Mouse (Mus musculus): ENCODE results near the gene Bach2. TPM values are rescaled to one million over a fixed set of nuclear protein-coding genes. Genes with fewer than 3 reads are reported as not detected.

Gene Bach2
- polyA plus RNA-seq, 1 experiment from 2014 or later = 6.7 TPM

DNA sequence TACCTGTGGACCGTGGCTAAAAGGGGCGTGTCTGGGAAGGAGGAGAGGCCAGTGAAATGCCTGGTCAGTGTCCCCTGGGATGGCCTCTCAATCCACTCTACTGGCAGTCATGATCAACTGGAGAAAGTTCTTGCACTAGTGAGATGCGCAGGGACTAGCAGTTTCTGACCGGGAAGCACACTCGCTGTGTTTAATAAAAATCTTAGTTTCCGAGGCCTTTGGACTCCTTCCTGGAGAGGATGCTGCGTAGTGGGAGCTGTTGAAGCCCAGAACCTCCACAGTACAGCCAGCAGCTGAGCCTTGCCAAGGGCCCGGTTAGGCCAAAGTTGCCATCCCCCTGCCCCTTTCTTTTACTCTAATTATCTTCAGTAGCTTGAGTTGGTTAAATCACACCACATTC lies 148.3 kb downstream of the Bach2 start:
- Histone ChIP-seq H3K27me3 (replicated peaks; ENCODE audit: control insufficient read depth, insufficient read depth, low read length) (no peaks in the 10 kb centered on the region), H3K27ac (ENCODE audit: low read depth) (no peak overlapping the region), H3K9ac (ENCODE audit: low read length) (no peak overlapping the region), H3K9me3 (ENCODE audit: control insufficient read depth, low read length) (no peaks in the 10 kb centered on the region), H3K4me1 (replicated peaks; ENCODE audit: control insufficient read depth, insufficient read depth, low read length) (peaks cover 36% of the 10 kb centered on the region), H3K4me2 (ENCODE audit: low read length) (no peak overlapping the region), H3K4me3 (ENCODE audit: low read depth, low read length) (no peak overlapping the region), H3K36me3 (ENCODE audit: control insufficient read depth, insufficient read depth, low read length) (no peaks in the 10 kb centered on the region)
- ATAC-seq (replicated peaks; ENCODE audit: low FRiP score, low TSS enrichment, low read depth) (no peak), DNase-seq (ENCODE audit: low spot score) (no peak)
- WGBS = 74% methylated on average over 8 of the region's 8 CpGs

DNA sequence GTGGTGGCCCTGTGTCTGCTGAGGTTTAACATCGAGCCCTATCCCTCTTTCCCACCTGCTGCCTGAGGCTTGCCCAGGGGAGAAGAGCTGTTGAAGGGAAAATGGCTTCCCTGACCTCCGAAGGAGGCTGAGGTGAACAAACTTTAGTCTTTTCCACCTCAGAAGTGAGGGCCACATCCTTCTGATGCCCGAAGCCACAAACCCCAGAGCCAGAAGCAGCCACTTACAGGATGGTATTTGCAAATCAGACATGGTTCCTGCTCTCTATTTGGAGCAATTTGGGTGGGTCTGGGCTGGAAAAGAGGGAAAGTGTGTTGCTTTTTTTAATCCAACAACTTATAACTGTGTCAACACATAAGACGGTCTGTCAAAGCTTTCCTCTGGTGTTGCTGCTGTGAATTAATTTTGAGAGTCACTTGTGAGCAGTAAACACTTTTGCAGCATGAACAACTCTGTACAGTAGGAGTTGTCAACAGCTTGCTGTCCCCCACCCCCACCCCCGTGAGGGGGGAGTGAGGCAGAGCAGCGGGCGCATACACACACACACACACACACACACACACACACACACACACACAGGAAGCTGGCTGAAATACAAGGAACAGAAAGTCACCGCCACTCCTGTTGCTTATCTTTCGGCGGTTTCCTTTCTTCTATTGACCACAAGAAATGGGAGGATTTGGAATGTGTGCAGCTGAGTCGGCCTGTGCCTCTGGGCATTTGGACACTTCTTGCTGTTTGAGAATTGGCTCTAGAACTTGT lies 149.1 kb downstream of the Bach2 start:
- H3K4me2 ChIP-seq (ENCODE audit: low read length) = no peak overlapping the region
- ATAC-seq (replicated peaks; ENCODE audit: low FRiP score, low TSS enrichment, low read depth) = no peak

DNA sequence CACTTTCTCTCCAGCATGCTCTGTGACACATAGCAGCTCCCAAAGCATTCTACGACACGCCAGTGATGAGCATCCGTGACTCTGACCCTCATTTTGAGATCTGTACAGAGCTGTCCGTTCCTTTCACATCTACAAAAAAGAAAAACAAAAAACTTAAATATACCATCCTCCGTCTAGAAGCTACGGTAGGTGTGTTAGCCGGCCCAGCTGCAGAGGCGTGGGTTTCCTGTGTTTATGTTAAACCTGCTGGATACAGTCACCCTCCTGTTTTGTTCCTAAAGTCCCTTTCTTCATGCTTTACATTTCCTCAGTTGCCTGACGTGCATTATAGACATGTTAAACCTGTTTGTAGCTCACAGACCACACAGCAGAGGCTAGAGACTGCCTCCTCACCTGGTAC lies 150.0 kb downstream of the Bach2 start:
- H3K27me3 ChIP-seq (replicated peaks; ENCODE audit: control insufficient read depth, insufficient read depth, low read length) = no peaks in the 10 kb centered on the region
- no peak overlapping the region for H3K9ac ChIP-seq (ENCODE audit: low read length)
- H3K4me1 ChIP-seq (replicated peaks; ENCODE audit: control insufficient read depth, insufficient read depth, low read length) = peaks cover 30% of the 10 kb centered on the region
- no peaks in the 10 kb centered on the region for H3K36me3 ChIP-seq (ENCODE audit: control insufficient read depth, insufficient read depth, low read length)
- H3K27ac ChIP-seq (ENCODE audit: low read depth) = no peak overlapping the region
- H3K4me2 ChIP-seq (ENCODE audit: low read length) = no peak overlapping the region
- ATAC-seq (replicated peaks; ENCODE audit: low FRiP score, low TSS enrichment, low read depth) (no peak), DNase-seq (ENCODE audit: low spot score) (no peak)
- WGBS = 42% methylated on average over 9 of the region's 9 CpGs
- H3K9me3 ChIP-seq (ENCODE audit: control insufficient read depth, low read length) = no peaks in the 10 kb centered on the region
- H3K4me3 ChIP-seq (ENCODE audit: low read depth, low read length) = no peak overlapping the region

More for the DNA sequence above, 149.1 kb downstream of the Bach2 start:
- Histone ChIP-seq H3K4me3 (ENCODE audit: low read depth, low read length) (no peak overlapping the region), H3K36me3 (ENCODE audit: control insufficient read depth, insufficient read depth, low read length) (no peaks in the 10 kb centered on the region), H3K9ac (ENCODE audit: low read length) (no peak overlapping the region), H3K27me3 (replicated peaks; ENCODE audit: control insufficient read depth, insufficient read depth, low read length) (no peaks in the 10 kb centered on the region), H3K4me1 (replicated peaks; ENCODE audit: control insufficient read depth, insufficient read depth, low read length) (peaks cover 30% of the 10 kb centered on the region), H3K9me3 (ENCODE audit: control insufficient read depth, low read length) (no peaks in the 10 kb centered on the region), H3K27ac (ENCODE audit: low read depth) (no peak overlapping the region)
- WGBS = 40% methylated on average over 11 of the region's 11 CpGs
- DNase-seq (ENCODE audit: low spot score) = no peak

DNA sequence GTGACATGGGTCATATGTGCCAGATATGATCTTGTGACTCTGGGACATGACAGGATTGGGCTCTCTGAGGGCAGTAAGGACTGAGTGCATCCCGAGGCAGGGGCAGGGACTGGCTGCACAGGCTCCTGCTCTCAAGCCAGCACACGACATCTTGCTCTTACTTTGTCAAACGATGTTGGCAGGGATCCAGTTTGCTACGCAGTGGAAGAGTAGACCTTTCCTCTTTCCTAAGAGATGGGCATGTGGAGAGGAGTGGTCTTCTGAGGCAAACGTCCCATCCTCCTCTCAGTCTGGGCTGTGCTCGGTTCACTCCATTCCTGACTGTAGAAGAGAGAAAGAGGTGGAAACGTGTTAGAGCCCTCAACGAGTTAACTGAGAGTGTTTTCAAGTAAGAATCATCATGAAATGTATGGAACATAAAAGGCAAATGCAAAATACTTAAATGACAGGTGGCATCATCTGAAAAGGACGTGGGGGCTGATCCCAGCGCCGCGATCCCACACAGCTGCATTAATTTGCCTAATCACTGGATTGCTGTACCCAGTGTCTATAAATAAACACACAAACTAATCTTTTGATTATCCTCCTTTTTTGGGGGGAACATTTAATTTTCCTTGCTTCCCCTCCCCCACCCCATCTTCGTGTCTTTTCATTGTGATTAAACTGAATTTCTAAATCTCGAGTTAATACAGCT lies 150.7 kb downstream of the Bach2 start:
- DNase-seq (ENCODE audit: low spot score) = no peak
- H3K9me3 ChIP-seq (ENCODE audit: control insufficient read depth, low read length) = no peaks in the 10 kb centered on the region
- H3K4me3 ChIP-seq (ENCODE audit: low read depth, low read length) = no peak overlapping the region
- H3K27me3 ChIP-seq (replicated peaks; ENCODE audit: control insufficient read depth, insufficient read depth, low read length) = no peaks in the 10 kb centered on the region
- H3K4me2 ChIP-seq (ENCODE audit: low read length) = no peak overlapping the region
- H3K4me1 ChIP-seq (replicated peaks; ENCODE audit: control insufficient read depth, insufficient read depth, low read length) = peaks cover 30% of the 10 kb centered on the region
- H3K36me3 ChIP-seq (ENCODE audit: control insufficient read depth, insufficient read depth, low read length) = no peaks in the 10 kb centered on the region
- ATAC-seq (replicated peaks; ENCODE audit: low FRiP score, low TSS enrichment, low read depth) = no peak
- no peak overlapping the region for H3K27ac ChIP-seq (ENCODE audit: low read depth)
- no peak overlapping the region for H3K9ac ChIP-seq (ENCODE audit: low read length)
- 58% methylated on average over 14 of the region's 14 CpGs for WGBS

DNA sequence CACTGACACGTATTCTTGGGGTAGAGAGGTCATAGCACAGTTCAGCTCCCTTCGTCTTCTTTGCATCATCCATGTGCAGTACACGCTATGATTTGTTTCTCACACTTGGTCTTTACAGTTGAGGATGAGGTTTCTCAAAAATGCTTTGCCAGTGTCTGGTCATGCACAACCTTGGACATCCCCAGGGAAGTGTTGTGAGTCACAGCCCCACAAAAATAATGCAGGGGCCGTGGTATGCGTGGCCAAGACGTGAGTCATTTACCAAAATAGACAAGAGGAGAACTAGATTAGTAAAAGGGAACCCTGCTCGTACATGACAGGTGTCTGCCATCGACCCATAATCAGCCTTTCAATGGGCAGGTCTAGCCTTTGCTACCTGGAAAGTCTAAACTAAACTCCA lies 152.7 kb downstream of the Bach2 start:
- no peaks in the 10 kb centered on the region for H3K36me3 ChIP-seq (ENCODE audit: control insufficient read depth, insufficient read depth, low read length)
- DNase-seq (ENCODE audit: low spot score) (no peak), ATAC-seq (replicated peaks; ENCODE audit: low FRiP score, low TSS enrichment, low read depth) (no peak)
- no peaks in the 10 kb centered on the region for H3K27me3 ChIP-seq (replicated peaks; ENCODE audit: control insufficient read depth, insufficient read depth, low read length)
- no peaks in the 10 kb centered on the region for H3K9me3 ChIP-seq (ENCODE audit: control insufficient read depth, low read length)
- 92% methylated on average over 8 of the region's 8 CpGs for WGBS
- no peak overlapping the region for H3K9ac ChIP-seq (ENCODE audit: low read length)
- no peak overlapping the region for H3K27ac ChIP-seq (ENCODE audit: low read depth)
- H3K4me3 ChIP-seq (ENCODE audit: low read depth, low read length) = no peak overlapping the region
- H3K4me1 ChIP-seq (replicated peaks; ENCODE audit: control insufficient read depth, insufficient read depth, low read length) = peaks cover 29% of the 10 kb centered on the region
- no peak overlapping the region for H3K4me2 ChIP-seq (ENCODE audit: low read length)

DNA sequence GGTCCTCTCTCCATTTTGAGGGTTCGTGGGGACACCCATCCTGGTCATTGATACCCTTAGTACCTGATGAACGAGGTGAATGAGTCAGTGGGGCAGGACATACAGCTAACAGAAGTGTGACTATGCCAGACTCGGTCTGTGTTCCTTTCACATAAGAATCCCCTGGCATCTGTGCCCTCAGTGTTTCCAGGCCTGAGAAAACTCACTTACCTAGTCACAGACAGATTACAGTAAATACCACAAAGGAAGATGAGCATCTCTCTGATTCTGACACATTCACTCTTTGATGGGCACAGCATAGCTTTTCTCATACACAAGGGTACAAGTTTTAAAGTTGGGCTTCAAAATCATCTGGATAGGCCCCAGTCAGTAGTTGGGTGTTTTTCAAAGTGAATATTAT lies 154.6 kb downstream of the Bach2 start:
- no peak for ATAC-seq (replicated peaks; ENCODE audit: low FRiP score, low TSS enrichment, low read depth)
- no peak for DNase-seq (ENCODE audit: low spot score)

DNA sequence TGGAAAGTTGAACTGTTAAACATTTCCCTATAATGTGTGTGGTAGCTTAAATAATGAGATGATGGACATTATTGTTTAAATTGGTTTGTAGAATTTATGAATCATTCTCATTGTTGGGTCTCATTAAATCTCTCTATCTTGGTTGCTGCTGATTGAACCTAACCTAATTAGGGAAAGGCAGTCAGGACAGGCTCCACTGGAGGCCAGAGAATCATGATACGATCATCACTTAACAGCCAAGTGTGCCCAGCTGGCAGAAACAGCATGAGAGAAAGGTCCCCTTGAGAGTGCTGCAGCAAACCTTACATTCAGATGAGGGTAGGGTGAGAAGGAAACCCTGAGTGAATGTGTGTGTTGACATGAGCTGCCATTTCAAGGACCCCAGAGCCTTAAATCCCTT lies 155.3 kb downstream of the Bach2 start:
- peaks cover 4% of the 10 kb centered on the region for H3K4me1 ChIP-seq (replicated peaks; ENCODE audit: control insufficient read depth, insufficient read depth, low read length)
- no peaks in the 10 kb centered on the region for H3K27me3 ChIP-seq (replicated peaks; ENCODE audit: control insufficient read depth, insufficient read depth, low read length)
- H3K9ac ChIP-seq (ENCODE audit: low read length) = no peak overlapping the region
- H3K27ac ChIP-seq (ENCODE audit: low read depth) = no peak overlapping the region
- no peaks in the 10 kb centered on the region for H3K36me3 ChIP-seq (ENCODE audit: control insufficient read depth, insufficient read depth, low read length)
- H3K4me2 ChIP-seq (ENCODE audit: low read length) = no peak overlapping the region
- 73% methylated on average over 1 of the region's 1 CpGs for WGBS
- no peak for ATAC-seq (replicated peaks; ENCODE audit: low FRiP score, low TSS enrichment, low read depth)
- H3K4me3 ChIP-seq (ENCODE audit: low read depth, low read length) = no peak overlapping the region
- no peak for DNase-seq (ENCODE audit: low spot score)
- no peaks in the 10 kb centered on the region for H3K9me3 ChIP-seq (ENCODE audit: control insufficient read depth, low read length)

More for the DNA sequence above, 154.6 kb downstream of the Bach2 start:
- no peaks in the 10 kb centered on the region for H3K27me3 ChIP-seq (replicated peaks; ENCODE audit: control insufficient read depth, insufficient read depth, low read length)
- H3K4me3 ChIP-seq (ENCODE audit: low read depth, low read length) = no peak overlapping the region
- H3K4me2 ChIP-seq (ENCODE audit: low read length) = no peak overlapping the region
- 83% methylated on average over 3 of the region's 3 CpGs for WGBS
- no peaks in the 10 kb centered on the region for H3K9me3 ChIP-seq (ENCODE audit: control insufficient read depth, low read length)
- H3K36me3 ChIP-seq (ENCODE audit: control insufficient read depth, insufficient read depth, low read length) = no peaks in the 10 kb centered on the region
- no peak overlapping the region for H3K9ac ChIP-seq (ENCODE audit: low read length)
- peaks cover 11% of the 10 kb centered on the region for H3K4me1 ChIP-seq (replicated peaks; ENCODE audit: control insufficient read depth, insufficient read depth, low read length)
- no peak overlapping the region for H3K27ac ChIP-seq (ENCODE audit: low read depth)

DNA sequence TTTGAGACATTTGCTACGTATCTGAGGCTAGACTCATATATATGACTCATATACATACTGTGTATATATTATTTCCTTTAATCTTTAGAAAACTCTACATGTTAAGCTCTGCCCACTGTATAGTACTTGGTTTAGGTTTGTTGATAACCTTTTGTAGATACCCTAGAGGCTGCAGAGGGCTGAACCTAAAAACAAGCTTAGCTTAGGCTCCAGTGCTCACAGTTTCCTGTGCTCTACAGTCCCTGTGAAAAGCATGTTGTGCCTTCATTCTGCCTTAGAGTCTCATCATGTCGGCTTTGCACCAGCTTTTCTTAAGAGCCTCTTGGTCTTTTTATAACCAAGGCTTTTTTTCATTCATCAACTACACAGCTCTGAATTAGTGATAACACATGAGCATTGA lies 156.2 kb downstream of the Bach2 start:
- Histone ChIP-seq H3K27me3 (replicated peaks; ENCODE audit: control insufficient read depth, insufficient read depth, low read length) (no peaks in the 10 kb centered on the region), H3K4me3 (ENCODE audit: low read depth, low read length) (no peak overlapping the region), H3K27ac (ENCODE audit: low read depth) (no peak overlapping the region), H3K4me2 (ENCODE audit: low read length) (no peak overlapping the region), H3K4me1 (replicated peaks; ENCODE audit: control insufficient read depth, insufficient read depth, low read length) (no peaks in the 10 kb centered on the region; the same call in none of the 2 replicates), H3K9me3 (ENCODE audit: control insufficient read depth, low read length) (no peaks in the 10 kb centered on the region), H3K36me3 (ENCODE audit: control insufficient read depth, insufficient read depth, low read length) (no peaks in the 10 kb centered on the region), H3K9ac (ENCODE audit: low read length) (no peak overlapping the region)
- DNase-seq (ENCODE audit: low spot score) = no peak
- ATAC-seq (replicated peaks; ENCODE audit: low FRiP score, low TSS enrichment, low read depth) = no peak
- 83% methylated on average over 2 of the region's 2 CpGs for WGBS

DNA sequence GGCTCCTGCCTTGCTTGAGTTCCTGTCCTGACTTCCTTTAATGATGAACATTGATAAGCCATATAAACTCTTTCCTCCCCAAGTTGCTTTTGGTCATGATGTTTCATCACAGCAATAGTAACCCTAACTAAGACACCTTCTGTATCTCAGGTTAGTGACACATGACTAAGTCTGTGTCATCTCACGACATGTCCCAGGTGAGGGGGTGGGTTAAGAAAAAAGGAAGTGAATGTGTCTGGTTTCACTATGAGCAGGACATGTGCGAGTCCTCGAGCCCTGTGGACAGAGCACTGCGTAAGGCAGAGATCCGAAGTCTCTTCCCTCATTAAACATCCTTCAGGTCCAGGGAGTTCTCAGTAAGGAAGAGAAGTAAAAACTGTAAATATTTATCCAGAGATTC lies 162.9 kb downstream of the Bach2 start:
- Histone ChIP-seq H3K36me3 (ENCODE audit: control insufficient read depth, insufficient read depth, low read length) (no peaks in the 10 kb centered on the region), H3K4me1 (replicated peaks; ENCODE audit: control insufficient read depth, insufficient read depth, low read length) (0 out of 2 replicates have a peak, but pooled peaks cover 3% of the 10 kb centered on the region), H3K27ac (ENCODE audit: low read depth) (no peak overlapping the region), H3K4me3 (ENCODE audit: low read depth, low read length) (no peak overlapping the region), H3K9ac (ENCODE audit: low read length) (no peak overlapping the region), H3K27me3 (replicated peaks; ENCODE audit: control insufficient read depth, insufficient read depth, low read length) (no peaks in the 10 kb centered on the region), H3K4me2 (ENCODE audit: low read length) (no peak overlapping the region), H3K9me3 (ENCODE audit: control insufficient read depth, low read length) (no peaks in the 10 kb centered on the region)
- no peak for ATAC-seq (replicated peaks; ENCODE audit: low FRiP score, low TSS enrichment, low read depth)
- WGBS = 57% methylated on average over 5 of the region's 5 CpGs
- no peak for DNase-seq (ENCODE audit: low spot score)

Data from intestine, embryonic 14.5 days (tissue).